Mouse (Mus musculus): ENCODE results near the gene Hist1h3g. TPM values are rescaled to one million over a fixed set of nuclear protein-coding genes. Genes with fewer than 3 reads are reported as not detected.

Hist1h3g gene
- polyA plus RNA-seq, 1 experiment, result 5.5 TPM

DNA sequence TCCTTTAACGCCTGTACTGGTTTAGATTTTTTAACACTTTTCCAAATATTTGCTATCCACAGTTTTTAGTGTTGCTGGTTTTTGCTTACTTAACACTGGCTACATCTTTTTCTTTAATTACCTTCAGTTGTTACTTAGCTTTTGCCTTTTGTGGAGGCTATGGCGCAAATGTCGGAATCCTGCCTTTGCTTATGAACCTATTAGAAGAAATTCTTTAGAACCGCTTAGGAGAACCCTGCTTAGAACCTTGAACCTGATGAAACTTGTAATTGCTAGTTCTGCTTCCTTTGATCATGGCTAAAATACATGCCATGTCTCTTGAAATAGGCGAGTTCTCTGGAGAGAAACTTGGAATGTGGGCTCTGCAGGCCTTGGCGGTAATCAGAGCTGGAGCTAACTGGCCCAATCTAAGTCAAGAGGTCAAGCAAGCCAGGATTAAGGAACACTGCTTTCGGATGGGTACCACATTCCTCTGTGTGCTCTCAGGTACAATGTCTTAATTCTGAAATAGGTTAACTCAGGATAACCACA is 41.2 kb downstream of the Hist1h3g start:
- Histone ChIP-seq H3K79me3 (ENCODE audit: low read depth) (no peaks in the 10 kb centered on the region), H3ac (ENCODE audit: control insufficient read depth, insufficient read length, low read depth) (peak overlapping the region; percentile 55), H3K79me2 (ENCODE audit: control insufficient read depth, insufficient read depth) (no peaks in the 10 kb centered on the region), H3K27me3 (ENCODE audit: control insufficient read depth, insufficient read depth, insufficient read length) (no peaks in the 10 kb centered on the region), H3K36me3 (ENCODE audit: control insufficient read depth, insufficient read depth) (no peaks in the 10 kb centered on the region), H3K4me3 (ENCODE audit: insufficient read depth, poor library complexity, severe bottlenecking) (peak overlapping the region; percentile 35)
- TF ChIP-seq MYOG (IDR thresholded peaks at IDR 0.05; ENCODE audit: control insufficient read depth, extremely low read depth, insufficient read length) (no peak), USF1 (IDR thresholded peaks at IDR 0.05; ENCODE audit: low read depth) (no peak), MAX (IDR thresholded peaks at IDR 0.05) (no peak), MYOD1 (IDR thresholded peaks at IDR 0.05; ENCODE audit: control insufficient read depth, insufficient read length, low read depth) (no peak), FOSL1 (IDR thresholded peaks at IDR 0.05; ENCODE audit: insufficient read depth, low read length, poor library complexity, severe bottlenecking) (no peak), CEBPB (IDR thresholded peaks at IDR 0.05; ENCODE audit: low read depth) (no peak), CTCF (IDR thresholded peaks at IDR 0.05; ENCODE audit: control insufficient read depth, insufficient read depth, insufficient read length) (no peak)

- no peak for TF ChIP-seq MYOD1 (IDR thresholded peaks at IDR 0.05; ENCODE audit: control insufficient read depth, insufficient read length, low read depth)
- no peak for TF ChIP-seq FOSL1 (IDR thresholded peaks at IDR 0.05; ENCODE audit: insufficient read depth, low read length, poor library complexity, severe bottlenecking)
- no peak for TF ChIP-seq CEBPB (IDR thresholded peaks at IDR 0.05; ENCODE audit: low read depth)
- TF ChIP-seq MYOG (IDR thresholded peaks at IDR 0.05; ENCODE audit: control insufficient read depth, extremely low read depth, insufficient read length), result no peak
- TF ChIP-seq CTCF (IDR thresholded peaks at IDR 0.05; ENCODE audit: control insufficient read depth, insufficient read depth, insufficient read length), result no peak
- TF ChIP-seq USF1 (IDR thresholded peaks at IDR 0.05; ENCODE audit: low read depth), result no peak
- no peak for TF ChIP-seq MAX (IDR thresholded peaks at IDR 0.05)
- Histone ChIP-seq H3K79me2 (ENCODE audit: control insufficient read depth, insufficient read depth) (no peaks in the 10 kb centered on the region), H3K27me3 (ENCODE audit: control insufficient read depth, insufficient read depth, insufficient read length) (no peaks in the 10 kb centered on the region), H3K4me3 (ENCODE audit: insufficient read depth, poor library complexity, severe bottlenecking) (peak overlapping the region; percentile 35), H3K36me3 (ENCODE audit: control insufficient read depth, insufficient read depth) (no peaks in the 10 kb centered on the region), H3K79me3 (ENCODE audit: low read depth) (no peaks in the 10 kb centered on the region), H3ac (ENCODE audit: control insufficient read depth, insufficient read length, low read depth) (peak overlapping the region; percentile 55)
Observed at GRCm38 (mm10) chr13:23576906-23577639, 41.9 kb downstream of the Hist1h3g start.

DNA sequence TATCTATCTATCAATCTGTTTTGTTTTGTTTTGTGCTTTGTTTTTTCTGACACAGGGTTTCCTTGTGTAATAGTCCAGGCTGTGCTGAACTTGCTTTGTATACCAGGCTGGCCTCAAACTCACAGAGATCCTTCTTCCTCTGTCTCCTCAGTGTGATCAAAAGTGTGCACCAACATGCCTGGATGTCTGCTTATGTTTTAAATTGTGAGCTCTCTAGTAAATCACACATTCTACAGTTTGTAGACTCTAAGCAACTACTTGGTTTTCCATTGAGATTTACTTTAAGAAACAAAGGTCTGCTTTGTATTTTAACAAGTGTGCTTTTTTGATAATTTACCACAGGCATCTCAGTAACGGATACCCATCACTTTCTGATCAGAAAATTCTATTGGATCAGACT is 42.6 kb downstream of the Hist1h3g start:
- no peaks in the 10 kb centered on the region for H3K27me3 ChIP-seq (ENCODE audit: control insufficient read depth, insufficient read depth, insufficient read length)
- H3ac ChIP-seq (ENCODE audit: control insufficient read depth, insufficient read length, low read depth), result no peak overlapping the region
- no peaks in the 10 kb centered on the region for H3K79me3 ChIP-seq (ENCODE audit: low read depth)
- no peaks in the 10 kb centered on the region for H3K36me3 ChIP-seq (ENCODE audit: control insufficient read depth, insufficient read depth)
- no peak overlapping the region for H3K4me3 ChIP-seq (ENCODE audit: insufficient read depth, poor library complexity, severe bottlenecking)
- TF ChIP-seq MAX (IDR thresholded peaks at IDR 0.05), result no peak
- no peak for TF ChIP-seq CTCF (IDR thresholded peaks at IDR 0.05; ENCODE audit: control insufficient read depth, insufficient read depth, insufficient read length)
- TF ChIP-seq FOSL1 (IDR thresholded peaks at IDR 0.05; ENCODE audit: insufficient read depth, low read length, poor library complexity, severe bottlenecking), result no peak
- no peak for TF ChIP-seq USF1 (IDR thresholded peaks at IDR 0.05; ENCODE audit: low read depth)
- TF ChIP-seq MYOD1 (IDR thresholded peaks at IDR 0.05; ENCODE audit: control insufficient read depth, insufficient read length, low read depth), result no peak
- no peak for TF ChIP-seq MYOG (IDR thresholded peaks at IDR 0.05; ENCODE audit: control insufficient read depth, extremely low read depth, insufficient read length)
- no peak for TF ChIP-seq CEBPB (IDR thresholded peaks at IDR 0.05; ENCODE audit: low read depth)
- no peaks in the 10 kb centered on the region for H3K79me2 ChIP-seq (ENCODE audit: control insufficient read depth, insufficient read depth)

DNA sequence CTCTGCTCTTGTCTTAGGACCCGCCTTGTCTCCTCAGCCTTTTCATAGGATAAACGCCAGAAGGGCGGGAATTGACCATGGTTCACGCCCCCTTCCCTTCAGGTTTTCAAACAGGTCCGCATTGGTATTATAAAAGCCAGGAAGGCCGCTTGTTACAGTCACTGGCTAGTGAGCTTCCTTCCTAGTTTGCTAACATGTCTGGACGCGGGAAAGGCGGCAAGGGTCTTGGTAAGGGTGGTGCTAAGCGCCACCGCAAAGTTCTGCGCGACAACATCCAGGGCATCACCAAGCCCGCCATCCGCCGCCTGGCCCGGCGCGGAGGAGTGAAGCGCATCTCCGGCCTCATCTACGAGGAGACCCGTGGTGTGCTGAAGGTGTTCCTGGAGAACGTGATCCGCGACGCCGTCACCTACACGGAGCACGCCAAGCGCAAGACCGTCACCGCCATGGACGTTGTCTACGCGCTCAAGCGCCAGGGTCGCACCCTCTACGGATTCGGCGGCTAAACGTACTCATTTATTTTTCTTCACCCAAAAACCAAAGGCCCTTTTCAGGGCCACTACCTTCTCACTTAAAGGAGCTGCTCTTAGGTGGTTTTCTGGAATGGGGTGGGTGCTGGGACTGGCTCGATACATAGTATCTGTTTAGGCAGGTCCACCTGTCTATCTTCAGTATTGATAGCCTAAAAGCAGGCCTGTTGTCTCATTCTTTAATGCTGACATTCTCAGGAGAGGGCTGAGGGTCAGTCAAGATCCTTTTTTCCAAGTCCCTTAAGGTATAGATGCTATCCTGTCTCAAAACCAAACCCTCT is 46.4 kb downstream of the Hist1h3g start, which contains the start of gene Hist1h4d:
Gene Hist1h4d, plus strand, starts transcription at position 191 of the 811 bp plus-strand sequence.
- H3K36me3 ChIP-seq (ENCODE audit: control insufficient read depth, insufficient read depth), result no peaks in the 10 kb centered on the region
- H3ac ChIP-seq (ENCODE audit: control insufficient read depth, insufficient read length, low read depth), result peak within 1 kb of the TSS; percentile 59
- peak; percentile 44 for TF ChIP-seq MAX (IDR thresholded peaks at IDR 0.05)
- no peak for TF ChIP-seq FOSL1 (IDR thresholded peaks at IDR 0.05; ENCODE audit: insufficient read depth, low read length, poor library complexity, severe bottlenecking)
- no peak for TF ChIP-seq CTCF (IDR thresholded peaks at IDR 0.05; ENCODE audit: control insufficient read depth, insufficient read depth, insufficient read length)
- no peak for TF ChIP-seq MYOG (IDR thresholded peaks at IDR 0.05; ENCODE audit: control insufficient read depth, extremely low read depth, insufficient read length)
- no peak for TF ChIP-seq MYOD1 (IDR thresholded peaks at IDR 0.05; ENCODE audit: control insufficient read depth, insufficient read length, low read depth)
- TF ChIP-seq CEBPB (IDR thresholded peaks at IDR 0.05; ENCODE audit: low read depth), result peak; percentile 51
- no peak for TF ChIP-seq USF1 (IDR thresholded peaks at IDR 0.05; ENCODE audit: low read depth)
- H3K27me3 ChIP-seq (ENCODE audit: control insufficient read depth, insufficient read depth, insufficient read length), result no peaks in the 10 kb centered on the region
- H3K79me3 ChIP-seq (ENCODE audit: low read depth), result no peaks in the 10 kb centered on the region
- no peaks in the 10 kb centered on the region for H3K79me2 ChIP-seq (ENCODE audit: control insufficient read depth, insufficient read depth)
- H3K4me3 ChIP-seq (ENCODE audit: insufficient read depth, poor library complexity, severe bottlenecking), result peak within 1 kb of the TSS; percentile 22

All from C2C12 (cell line).